Mouse (Mus musculus): ENCODE data around the gene Astl.

Gene Astl

GRCm38 (mm10) chr2:127367126-127367820, 28.8 kb downstream of the Astl start:
- DNase-seq (ENCODE audit: low read depth): no peak

- DNase-seq (ENCODE audit: low read depth): no peak
Measured at GRCm38 (mm10) chr2:127369703-127370376, 31.4 kb downstream of the Astl start.

GRCm38 (mm10) chr2:127370561-127371483, 32.4 kb downstream of the Astl start:
- no peak for DNase-seq (ENCODE audit: low read depth)

GRCm38 (mm10) chr2:127371484-127371861, 33.0 kb downstream of the Astl start:
- no peak for DNase-seq (ENCODE audit: low read depth)

- DNase-seq (ENCODE audit: low read depth): no peak
Measured at GRCm38 (mm10) chr2:127372082-127372481, 33.6 kb downstream of the Astl start.

GRCm38 (mm10) chr2:127374131-127374530, 35.7 kb downstream of the Astl start:
- DNase-seq (ENCODE audit: low read depth): no peak

- no peak for DNase-seq (ENCODE audit: low read depth)
Measured at GRCm38 (mm10) chr2:127375087-127375486, 36.6 kb downstream of the Astl start.

GRCm38 (mm10) chr2:127375759-127376341, 37.4 kb downstream of the Astl start:
- DNase-seq (ENCODE audit: low read depth): peak; percentile 35

GRCm38 (mm10) chr2:127376423-127377051, 38.1 kb downstream of the Astl start:
- no peak for DNase-seq (ENCODE audit: low read depth)

GRCm38 (mm10) chr2:127377942-127378610, 39.6 kb downstream of the Astl start:
- DNase-seq (ENCODE audit: low read depth): no peak

- DNase-seq (ENCODE audit: low read depth): no peak
Measured at GRCm38 (mm10) chr2:127378611-127378990, 40.2 kb downstream of the Astl start.

GRCm38 (mm10) chr2:127379250-127379649, 40.8 kb downstream of the Astl start:
- DNase-seq (ENCODE audit: low read depth): no peak

- no peak for DNase-seq (ENCODE audit: low read depth)
Measured at GRCm38 (mm10) chr2:127383881-127384280, 45.4 kb downstream of the Astl start.

- DNase-seq (ENCODE audit: low read depth): no peak
Measured at GRCm38 (mm10) chr2:127387521-127387920, 49.1 kb downstream of the Astl start.

- DNase-seq (ENCODE audit: low read depth): no peak
Measured at GRCm38 (mm10) chr2:127390352-127390751, 51.9 kb downstream of the Astl start.

- no peak for DNase-seq (ENCODE audit: low read depth)
Measured at GRCm38 (mm10) chr2:127390846-127391245, 52.4 kb downstream of the Astl start.

GRCm38 (mm10) chr2:127391323-127391722, 52.9 kb downstream of the Astl start:
- no peak for DNase-seq (ENCODE audit: low read depth)

GRCm38 (mm10) chr2:127394606-127395161, 56.2 kb downstream of the Astl start:
- DNase-seq (ENCODE audit: low read depth): no peak

- DNase-seq (ENCODE audit: low read depth): no peak
Measured at GRCm38 (mm10) chr2:127398738-127399137, 60.3 kb downstream of the Astl start.
